Mouse (Mus musculus) heart, embryonic 12.5 days (tissue): Measurements from ENCODE around the gene Nccrp1. TPM values are rescaled to one million over a fixed set of nuclear protein-coding genes. Genes with fewer than 3 reads are reported as not detected.
"Not testable (repeated sequence)": the region's sequence is repeated elsewhere in the genome, so short reads cannot be mapped to it uniquely, and the experiment has no call there.

Experiments used
- ATAC-seq: fragments of 200-750 bp; cut with Nextera tagmentation; 2 replicates; pipeline ENCODE4 v1.8.0; 2017; ENCODE audit warnings: moderate TSS enrichment, moderate library complexity; ENCODE audit not compliant: insufficient number of reproducible peaks, low FRiP score
- H3K27ac ChIP-seq: fragments of 300-500 bp; sonication (generic); 2 replicates; pipeline ENCODE4 v1.5.1; 2016; ENCODE audit warnings: mild to moderate bottlenecking, moderate library complexity; ENCODE audit not compliant: poor library complexity, severe bottlenecking
- H3K27me3 ChIP-seq: fragments of 300-500 bp; sonication (generic); replicated peaks from 2 replicates; pipeline ENCODE4 v1.6.1; 2016; ENCODE audit warnings: mild to moderate bottlenecking, moderate library complexity
- H3K36me3 ChIP-seq: fragments of 300-500 bp; sonication (generic); 2 replicates; pipeline ENCODE4 v1.6.1; 2016; ENCODE audit warnings: mild to moderate bottlenecking, moderate library complexity
- H3K4me1 ChIP-seq: fragments of 300-500 bp; sonication (generic); replicated peaks from 2 replicates; pipeline ENCODE4 v1.6.1; 2016; ENCODE audit warnings: mild to moderate bottlenecking
- H3K4me2 ChIP-seq: fragments of 300-500 bp; sonication (generic); 2 replicates; pipeline ENCODE4 v1.6.1; 2016; ENCODE audit warnings: mild to moderate bottlenecking, moderate library complexity
- H3K4me3 ChIP-seq: fragments of 300-500 bp; sonication (generic); 2 replicates; pipeline ENCODE4 v1.5.1; 2016; ENCODE audit warnings: mild to moderate bottlenecking
- H3K9ac ChIP-seq: fragments of 300-500 bp; sonication (generic); 2 replicates; pipeline ENCODE4 v1.6.1; 2016; ENCODE audit warnings: mild to moderate bottlenecking, moderate library complexity
- H3K9me3 ChIP-seq: fragments of 300-500 bp; sonication (generic); replicated peaks from 2 replicates; pipeline ENCODE4 v1.6.1; 2016; ENCODE audit warnings: mild to moderate bottlenecking, moderate library complexity
- WGBS: fragments of 180-500 bp; shearing (Covaris S2); methylation state at CpG from one replicate; pipeline ENCODE4 v1.1.7; 2016; 5-methylcytosine and 5-hydroxymethylcytosine counted together
- polyA plus RNA-seq: library from polyadenylated mRNA; unstranded; fragments of >200 nt; fragmentation: Nextera tagmentation; extraction: Ambion mirVana; gene quantifications from 2 replicates; pipeline ENCODE4 v1.2.1, GENCODE M21; 2016

Nccrp1 gene
- polyA plus RNA-seq, 1 experiment from 2014 or later = not detected

DNA sequence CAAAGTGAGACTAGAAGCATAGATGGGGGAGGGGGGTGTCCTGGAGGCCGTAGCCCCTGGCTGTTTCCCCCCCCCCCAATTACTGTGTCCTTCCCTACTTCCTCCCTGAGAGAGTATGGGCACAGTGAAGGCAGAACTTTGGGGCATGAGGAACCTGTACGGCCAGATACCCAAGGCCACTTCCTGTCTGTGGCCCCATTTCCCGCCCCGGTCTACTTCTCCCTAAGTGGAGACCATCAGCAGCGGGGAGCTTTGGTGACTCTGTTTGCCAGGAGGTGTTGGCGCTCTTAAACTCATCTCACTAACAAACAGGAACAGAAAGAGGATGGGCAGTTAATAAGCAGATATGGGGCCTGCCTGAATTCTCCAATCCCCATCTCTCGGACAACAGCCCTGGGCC lies 574 bp upstream of the Nccrp1 start:
- 57% methylated on average over 7 of the region's 7 CpGs for WGBS
- Histone ChIP-seq H3K27me3 (peaks cover 59% of the 10 kb centered on the region), H3K4me3 (no peak overlapping the region), H3K4me1 (peaks cover 18% of the 10 kb centered on the region), H3K4me2 (no peak overlapping the region), H3K27ac (no peak overlapping the region), H3K36me3 (no peaks in the 10 kb centered on the region), H3K9me3 (0 out of 2 replicates have a peak, but pooled peaks cover 5% of the 10 kb centered on the region), H3K9ac (no peak overlapping the region)
- ATAC-seq = no peak

GRCm38 (mm10) chr7:28546649-28547048 lies 405 bp downstream of the Nccrp1 start:
- 3% methylated on average over 22 of the region's 22 CpGs for WGBS
- peak overlapping the region; percentile 35 for H3K4me3 ChIP-seq
- H3K4me1 ChIP-seq = peaks cover 18% of the 10 kb centered on the region
- H3K9ac ChIP-seq = peak overlapping the region; percentile 52
- peak overlapping the region; percentile 62 for H3K4me2 ChIP-seq
- peaks cover 60% of the 10 kb centered on the region for H3K27me3 ChIP-seq
- ATAC-seq = no peak
- no peaks in the 10 kb centered on the region for H3K9me3 ChIP-seq
- no peaks in the 10 kb centered on the region for H3K36me3 ChIP-seq
- H3K27ac ChIP-seq = no peak overlapping the region

DNA sequence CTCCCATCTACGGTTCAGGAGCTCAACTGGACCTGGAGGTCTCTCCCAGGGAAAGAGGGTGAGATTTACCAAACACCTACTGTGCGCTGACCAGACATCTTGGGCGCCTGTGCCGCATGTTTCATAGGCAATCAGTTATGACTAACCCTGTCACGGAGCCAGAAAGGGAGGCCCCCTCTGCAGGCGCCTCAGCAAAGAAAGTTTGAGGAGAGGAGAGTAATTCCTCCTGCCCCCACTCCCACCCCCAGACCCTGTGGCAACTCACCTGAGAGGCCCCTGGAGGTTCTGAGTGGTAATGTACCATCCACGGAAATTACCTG lies 1.2 kb downstream of the Nccrp1 start:
- ATAC-seq = no peak
- no peaks in the 10 kb centered on the region for H3K36me3 ChIP-seq
- no peak overlapping the region for H3K4me2 ChIP-seq
- H3K4me3 ChIP-seq = no peak overlapping the region
- H3K27ac ChIP-seq = no peak overlapping the region
- no peaks in the 10 kb centered on the region for H3K9me3 ChIP-seq
- peaks cover 62% of the 10 kb centered on the region for H3K27me3 ChIP-seq
- 48% methylated on average over 7 of the region's 7 CpGs for WGBS
- H3K4me1 ChIP-seq = peaks cover 18% of the 10 kb centered on the region
- H3K9ac ChIP-seq = no peak overlapping the region

- no peak overlapping the region for H3K4me3 ChIP-seq
- no peak overlapping the region for H3K27ac ChIP-seq
- peaks cover 18% of the 10 kb centered on the region for H3K4me1 ChIP-seq
- H3K9ac ChIP-seq = no peak overlapping the region
- H3K4me2 ChIP-seq = no peak overlapping the region
- peaks cover 64% of the 10 kb centered on the region for H3K27me3 ChIP-seq
- no peaks in the 10 kb centered on the region for H3K36me3 ChIP-seq
- H3K9me3 ChIP-seq = no peaks in the 10 kb centered on the region
- 25% methylated on average over 14 of the region's 14 CpGs for WGBS
- ATAC-seq = no peak
Observed at GRCm38 (mm10) chr7:28545048-28545890, 1.8 kb downstream of the Nccrp1 start.

- Histone ChIP-seq H3K4me2 (peak overlapping the region; percentile 61), H3K9ac (peak overlapping the region; percentile 28; the same call in 1 of the 2 replicates), H3K27ac (no peak overlapping the region), H3K4me1 (peaks cover 18% of the 10 kb centered on the region), H3K36me3 (no peaks in the 10 kb centered on the region), H3K27me3 (peaks cover 64% of the 10 kb centered on the region), H3K4me3 (peak overlapping the region; percentile 24), H3K9me3 (no peaks in the 10 kb centered on the region)
- ATAC-seq = 0 out of 2 replicates have a peak, but pooled peaks have one; percentile 9
- 10% methylated on average over 25 of the region's 27 CpGs for WGBS
Observed at GRCm38 (mm10) chr7:28544051-28544601, 2.9 kb downstream of the Nccrp1 start.

DNA sequence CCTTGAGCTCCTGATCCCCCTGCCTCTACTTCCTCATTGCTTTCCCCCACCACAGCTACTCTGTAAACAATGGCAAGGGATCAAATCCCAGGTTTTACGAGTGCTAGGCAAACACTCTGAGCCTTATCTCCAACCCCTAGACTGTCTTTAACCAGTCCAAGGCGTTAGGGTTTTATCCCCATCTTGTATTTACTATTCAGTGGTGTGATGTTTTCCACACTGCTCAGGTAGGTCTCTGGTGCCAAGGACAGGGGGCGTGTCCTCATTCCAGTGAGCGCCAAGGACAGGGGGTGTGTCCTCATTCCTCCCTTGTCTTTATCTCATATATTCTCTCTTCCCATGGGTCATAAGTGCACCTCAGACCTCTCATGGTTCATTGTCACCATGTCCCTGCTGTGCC lies 6.5 kb downstream of the Nccrp1 start, which contains the start of gene Sycn:
TSS of gene Sycn (plus strand) at position 360 of the 400 bp plus-strand sequence.
- no peak within 1 kb of the TSS for H3K9ac ChIP-seq
- H3K4me1 ChIP-seq = peaks cover 12% of the 10 kb centered on the region
- H3K27me3 ChIP-seq = peaks cover 32% of the 10 kb centered on the region
- 56% methylated on average over 4 of the region's 4 CpGs for WGBS
- H3K4me3 ChIP-seq = no peak within 1 kb of the TSS
- H3K27ac ChIP-seq = no peak within 1 kb of the TSS
- H3K9me3 ChIP-seq = no peaks in the 10 kb centered on the region
- ATAC-seq = no peak
- no peaks in the 10 kb centered on the region for H3K36me3 ChIP-seq
- H3K4me2 ChIP-seq = no peak within 1 kb of the TSS

DNA sequence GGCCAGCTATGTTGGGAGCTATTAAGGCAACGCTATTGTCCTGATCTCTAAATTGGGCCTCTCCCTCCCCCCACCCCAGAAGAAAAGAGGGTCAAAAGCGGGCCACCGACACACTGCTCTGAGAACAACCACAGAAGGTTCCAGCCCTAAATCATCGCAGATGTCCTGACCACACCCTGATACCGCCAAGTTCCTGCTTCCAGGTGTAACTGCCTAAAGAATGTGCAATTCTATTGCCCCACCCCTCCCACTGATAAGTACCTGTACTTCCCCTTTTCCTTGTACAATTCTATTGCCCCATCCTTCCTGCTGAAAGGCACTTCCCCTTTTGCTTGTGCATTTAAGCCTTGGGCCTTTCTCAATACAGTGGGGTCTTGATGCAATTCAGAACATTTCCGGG lies 8.2 kb downstream of the Nccrp1 start:
- not testable (repeated sequence) for H3K4me3 ChIP-seq, H3K36me3 ChIP-seq, ATAC-seq, H3K4me2 ChIP-seq, H3K4me1 ChIP-seq, H3K9ac ChIP-seq, H3K9me3 ChIP-seq, H3K27ac ChIP-seq
- H3K27me3 ChIP-seq = peaks cover 21% of the 10 kb centered on the region
- WGBS = 87% methylated on average over 6 of the region's 6 CpGs

- Histone ChIP-seq H3K4me3 (no peak overlapping the region), H3K27ac (no peak overlapping the region), H3K36me3 (no peaks in the 10 kb centered on the region), H3K4me1 (0 out of 2 replicates have a peak, but pooled peaks cover 3% of the 10 kb centered on the region), H3K9ac (no peak overlapping the region), H3K27me3 (0 out of 2 replicates have a peak, but pooled peaks cover 4% of the 10 kb centered on the region), H3K4me2 (no peak overlapping the region), H3K9me3 (no peaks in the 10 kb centered on the region)
- no peak for ATAC-seq
- 74% methylated on average over 8 of the region's 8 CpGs for WGBS
Observed at GRCm38 (mm10) chr7:28532005-28532404, 15.0 kb downstream of the Nccrp1 start.

DNA sequence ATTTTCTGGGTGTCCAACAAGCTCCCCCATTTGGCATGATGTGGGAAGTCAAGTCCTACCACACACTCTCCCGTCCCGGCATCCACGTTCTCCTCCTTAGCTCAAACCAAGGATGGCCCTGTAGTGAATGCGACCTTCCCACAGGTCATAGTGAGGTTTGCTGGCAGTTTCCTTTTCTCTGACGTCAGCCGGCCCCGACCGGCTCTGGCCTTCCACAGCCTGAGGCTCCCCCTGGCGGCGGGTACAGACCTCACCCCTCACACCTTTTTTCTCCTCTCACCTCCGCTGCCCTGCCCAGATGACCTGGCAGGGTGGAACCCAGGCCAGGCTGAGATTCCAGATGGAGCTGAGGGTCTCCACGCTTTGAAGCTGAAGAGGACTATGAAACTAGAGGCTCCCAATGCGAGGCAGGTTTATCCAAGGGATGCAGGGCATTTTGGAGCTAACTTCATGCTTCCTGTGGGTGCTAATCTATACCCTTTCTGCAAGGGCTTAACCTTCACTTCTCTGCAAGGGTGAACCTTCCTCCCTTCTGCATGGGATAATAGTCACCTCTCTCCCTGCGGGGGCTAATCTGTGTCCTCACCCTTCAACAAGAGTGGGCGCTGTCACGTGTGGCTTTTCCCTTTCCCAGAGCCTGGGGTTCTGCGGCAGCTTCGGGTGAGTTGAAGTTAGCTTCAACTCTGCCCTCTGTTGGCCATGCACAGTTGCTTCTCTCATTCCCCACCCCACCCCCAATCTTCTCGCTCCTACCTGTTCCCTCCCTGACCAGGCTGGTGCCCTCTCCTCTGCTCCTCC lies 18.9 kb downstream of the Nccrp1 start:
- H3K27ac ChIP-seq = no peak overlapping the region
- H3K4me1 ChIP-seq = no peaks in the 10 kb centered on the region
- no peaks in the 10 kb centered on the region for H3K27me3 ChIP-seq
- H3K4me2 ChIP-seq = no peak overlapping the region
- H3K9me3 ChIP-seq = no peaks in the 10 kb centered on the region
- H3K4me3 ChIP-seq = no peak overlapping the region
- no peak overlapping the region for H3K9ac ChIP-seq
- ATAC-seq = peak; percentile 57; the same call in 1 of the 2 replicates
- no peaks in the 10 kb centered on the region for H3K36me3 ChIP-seq
- WGBS = 7% methylated on average over 19 of the region's 19 CpGs

DNA sequence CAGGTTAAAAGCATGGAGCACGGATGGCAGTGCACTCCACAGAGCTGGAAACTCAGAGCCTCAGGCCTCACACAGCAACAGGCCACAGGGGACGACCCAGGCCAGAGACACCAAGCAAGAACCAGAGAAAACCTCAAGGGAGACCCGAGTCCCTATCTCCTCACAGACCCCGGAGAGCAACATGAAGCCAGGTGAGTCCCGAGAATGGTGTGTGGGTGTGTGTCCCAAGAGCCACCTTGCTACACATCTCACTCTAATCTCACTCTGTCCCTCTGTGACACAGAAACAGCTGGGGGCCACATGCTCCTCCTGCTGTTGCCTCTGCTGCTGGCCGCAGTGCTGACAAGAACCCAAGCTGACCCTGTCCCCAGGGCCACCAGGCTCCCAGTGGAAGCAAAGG lies 24.5 kb downstream of the Nccrp1 start, which contains the start of gene Ifnl3:
TSS of gene Ifnl3 (plus strand) at position 301 of the 400 bp plus-strand sequence.
- H3K4me2 ChIP-seq, H3K36me3 ChIP-seq, H3K27me3 ChIP-seq, H3K9ac ChIP-seq, H3K9me3 ChIP-seq, ATAC-seq, H3K4me3 ChIP-seq, H3K27ac ChIP-seq, H3K4me1 ChIP-seq: not testable (repeated sequence)
- 61% methylated on average over 5 of the region's 6 CpGs for WGBS

DNA sequence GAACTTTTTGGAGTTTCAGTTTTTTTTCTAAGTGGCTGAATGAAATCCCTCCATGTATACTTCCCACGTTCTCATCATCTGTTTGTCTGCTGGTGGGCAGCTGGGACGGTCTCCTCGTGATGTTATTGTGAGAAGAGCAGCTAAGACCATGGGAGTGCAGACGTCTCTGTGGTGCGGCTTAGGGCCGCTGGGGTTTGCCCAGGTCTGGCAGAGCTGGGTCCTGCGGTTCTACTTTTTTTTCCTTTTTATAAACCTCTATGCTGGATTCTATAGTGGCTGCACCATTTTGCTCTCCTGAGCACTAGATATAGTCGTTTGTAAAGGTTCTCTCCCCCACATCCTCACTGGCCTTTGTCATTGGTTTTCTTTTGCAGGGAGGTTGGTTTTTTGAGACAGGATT lies 35.6 kb downstream of the Nccrp1 start:
- Histone ChIP-seq H3K4me1 (no peaks in the 10 kb centered on the region), H3K36me3 (no peaks in the 10 kb centered on the region), H3K4me2 (no peak overlapping the region), H3K27ac (no peak overlapping the region), H3K27me3 (0 out of 2 replicates have a peak, but pooled peaks cover 4% of the 10 kb centered on the region), H3K4me3 (no peak overlapping the region), H3K9me3 (no peaks in the 10 kb centered on the region), H3K9ac (no peak overlapping the region)
- ATAC-seq = no peak
- WGBS = 65% methylated on average over 8 of the region's 8 CpGs
